Mouse (Mus musculus) erythroblast, adult 5-6 weeks (primary cell): Measurements from ENCODE around the gene 1700037H04Rik. TPM values are rescaled to one million over a fixed set of nuclear protein-coding genes. Genes with fewer than 3 reads are reported as not detected.
A peak's percentile ranks its signal among the peaks of the same experiment; 100 is the strongest.

Experiments used
- ATAC-seq: replicated peaks from 2 replicates; pipeline ENCODE4 v1.8.0; 2016; ENCODE audit warnings: moderate number of reproducible peaks, mild to moderate bottlenecking, moderate TSS enrichment, inconsistent platforms; ENCODE audit not compliant: poor library complexity, low FRiP score, severe bottlenecking
- total RNA-seq, 2 experiments: library from RNA; stranded (forward) in 1 of 2; stranded (reverse) in 1 of 2; fragments of 150-400 nt in 1 of 2; fragments of 200-764, 138-1000 nt in 1 of 2; gene quantifications; 2 replicates each; pipeline versions ENCODE4 v1.2.3 to v1.2.4; 2015 to 2017; ENCODE audit warnings: low replicate concordance in 2 of 2

1700037H04Rik gene
- total RNA-seq (2015; ENCODE audit: low replicate concordance) (77.1 and 92.0 TPM in 2 replicates), total RNA-seq (2017; ENCODE audit: low replicate concordance) (33.9 and 49.3 TPM in 2 replicates)

GRCm38 (mm10) chr2:131159938-131160581 is at the start of gene 1700037H04Rik:
Gene 1700037H04Rik, minus strand, starts transcription at chr2:131160081.
- peak; percentile 89 for ATAC-seq

- peak; percentile 27 for ATAC-seq
These were observed 49.4 kb upstream of the 1700037H04Rik start for GRCm38 (mm10) chr2:131209125-131209795.

GRCm38 (mm10) chr2:131208356-131208755 is 48.5 kb upstream of the 1700037H04Rik start:
- no peak for ATAC-seq

GRCm38 (mm10) chr2:131206778-131207177 is 46.9 kb upstream of the 1700037H04Rik start, which contains the start of gene Ap5s1:
Gene Ap5s1, plus strand, starts transcription at chr2:131207078.
- ATAC-seq: no peak

GRCm38 (mm10) chr2:131205521-131206182 is 45.8 kb upstream of the 1700037H04Rik start:
- ATAC-seq: peak; percentile 42

GRCm38 (mm10) chr2:131204410-131204981 is 44.6 kb upstream of the 1700037H04Rik start:
- ATAC-seq: peak; percentile 58

- no peak for ATAC-seq
These were observed 44.0 kb upstream of the 1700037H04Rik start for GRCm38 (mm10) chr2:131203816-131204409.

- ATAC-seq: no peak
These were observed 41.4 kb upstream of the 1700037H04Rik start for GRCm38 (mm10) chr2:131201262-131201661.

- no peak for ATAC-seq
These were observed 40.8 kb upstream of the 1700037H04Rik start for GRCm38 (mm10) chr2:131200710-131201109.

- ATAC-seq: 0 out of 2 replicates have a peak, but pooled peaks have one; percentile 9
These were observed 36.9 kb upstream of the 1700037H04Rik start for GRCm38 (mm10) chr2:131196606-131197316.

- ATAC-seq: no peak
These were observed 31.1 kb upstream of the 1700037H04Rik start for GRCm38 (mm10) chr2:131191005-131191390.

- ATAC-seq: no peak
These were observed 30.6 kb upstream of the 1700037H04Rik start for GRCm38 (mm10) chr2:131190344-131191004.

GRCm38 (mm10) chr2:131189521-131190309 is 29.8 kb upstream of the 1700037H04Rik start:
- peak; percentile 53 for ATAC-seq

- peak; percentile 63 for ATAC-seq
These were observed 28.4 kb upstream of the 1700037H04Rik start for GRCm38 (mm10) chr2:131188311-131188710.

- no peak for ATAC-seq
These were observed 27.7 kb upstream of the 1700037H04Rik start for GRCm38 (mm10) chr2:131187602-131187922.

GRCm38 (mm10) chr2:131186771-131187601 is 27.1 kb upstream of the 1700037H04Rik start, which contains the start of the genes Cdc25b and Spef1:
Gene Cdc25b, plus strand, starts transcription at chr2:131186949.
Gene Spef1, minus strand, starts transcription at chr2:131187282.
- ATAC-seq: peak; percentile 81

GRCm38 (mm10) chr2:131186343-131186742 is 26.5 kb upstream of the 1700037H04Rik start:
- ATAC-seq: peak; percentile 27
